Mouse (Mus musculus): ENCODE results near the gene Ccnt1. TPM values are rescaled to one million over a fixed set of nuclear protein-coding genes. Genes with fewer than 3 reads are reported as not detected.

The Ccnt1 gene
- total RNA-seq (2015; ENCODE audit: low replicate concordance) (23.8 and 41.1 TPM in 2 replicates), total RNA-seq (2017; ENCODE audit: low replicate concordance) (37.2 and 38.3 TPM in 2 replicates)

DNA sequence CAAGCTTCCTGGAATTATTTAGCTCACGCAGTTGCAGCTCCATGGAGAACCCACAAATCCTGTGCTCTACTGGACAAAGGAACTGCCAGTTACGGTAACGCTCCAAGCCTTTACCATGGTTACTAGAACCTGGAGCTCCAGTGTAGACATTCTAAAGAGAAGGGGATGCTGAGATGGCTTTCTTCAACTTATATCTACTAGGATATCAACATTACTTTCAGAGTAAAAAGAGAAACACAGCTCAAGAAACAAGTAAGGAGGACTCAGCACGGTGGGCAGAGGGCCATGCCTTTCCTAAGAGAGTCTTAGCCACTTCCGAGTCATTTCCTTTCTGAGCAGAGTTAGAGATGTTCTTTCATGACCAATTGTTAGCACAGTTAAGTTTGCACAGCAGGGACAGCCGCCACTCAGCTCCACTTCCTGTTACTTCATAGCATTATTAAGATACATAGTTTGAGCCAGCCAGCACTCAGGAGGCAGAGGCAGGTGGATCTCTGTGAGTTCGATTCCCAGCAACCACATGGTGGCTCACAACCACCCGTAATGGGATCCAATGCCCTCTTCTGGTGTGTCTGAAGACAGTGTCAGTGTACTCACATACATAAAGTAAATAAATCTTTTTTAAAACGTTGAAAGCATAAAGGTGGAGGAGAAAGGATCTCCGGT, at the start of gene Ccnt1, which contains the start of gene 4930415O20Rik:
Gene Ccnt1 (minus strand): TSS at position 51 of the 666 bp plus-strand sequence.
Gene 4930415O20Rik (plus strand): TSS at position 132 of the 666 bp plus-strand sequence.
- ATAC-seq (replicated peaks; ENCODE audit: low FRiP score, poor library complexity, severe bottlenecking): no peak

DNA sequence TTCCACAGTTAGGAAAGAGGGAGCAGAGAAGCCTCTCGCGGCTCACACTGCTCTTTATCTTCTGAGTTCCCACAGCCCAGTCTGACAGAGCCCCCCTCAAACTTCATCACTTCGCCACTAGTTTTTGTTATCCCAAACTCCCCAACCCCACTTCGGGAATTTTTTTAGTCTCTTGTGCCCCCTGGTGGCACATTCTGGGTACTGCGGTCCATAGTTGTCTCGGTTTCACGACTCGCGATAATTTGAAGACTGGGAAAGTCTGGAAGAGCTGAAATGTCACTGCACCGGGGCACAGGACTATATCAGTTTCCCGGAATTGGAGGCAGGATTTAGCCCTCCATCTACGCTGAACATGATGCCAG, 46.4 kb upstream of the Ccnt1 start:
- ATAC-seq (replicated peaks; ENCODE audit: low FRiP score, poor library complexity, severe bottlenecking): peak; percentile 79

DNA sequence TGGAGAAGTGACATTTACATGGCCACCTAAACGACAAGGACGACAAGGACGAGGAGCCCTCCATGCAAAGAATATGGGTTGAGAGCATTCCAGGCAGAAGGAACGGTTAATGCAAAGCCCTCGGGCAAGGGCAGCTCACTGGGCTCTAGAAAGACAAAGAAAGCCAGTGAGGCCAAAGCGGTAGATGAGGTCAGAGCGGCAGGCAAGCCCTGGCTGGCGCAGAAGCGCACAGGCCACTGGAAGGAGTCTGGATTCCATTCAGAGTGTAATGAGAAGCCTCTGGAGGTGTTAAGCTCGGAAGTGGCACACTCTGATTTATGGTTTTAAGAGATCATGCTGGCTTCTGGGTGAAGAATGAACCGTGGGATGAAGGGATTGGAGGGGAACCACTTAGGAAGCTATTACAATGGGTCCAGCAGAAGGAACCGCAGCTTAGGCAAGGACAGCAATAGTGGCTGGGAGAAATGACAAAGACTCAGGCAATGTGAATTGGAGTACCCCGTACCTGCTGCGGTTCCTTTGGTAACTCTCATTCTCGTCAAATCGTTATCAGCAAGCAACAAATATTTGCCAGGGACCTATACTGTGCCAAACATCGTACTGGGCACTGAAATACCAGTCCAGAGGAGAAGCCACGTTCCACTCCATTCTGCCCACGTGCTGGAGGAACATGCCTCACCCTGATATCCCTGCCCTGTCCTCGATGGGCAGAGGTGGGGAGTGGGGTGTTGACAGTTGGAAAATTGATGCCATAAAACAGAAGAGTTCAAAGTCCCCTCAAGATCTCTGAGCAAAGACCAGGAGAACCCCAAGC, 45.8 kb upstream of the Ccnt1 start:
- peak; percentile 48 for ATAC-seq (replicated peaks; ENCODE audit: low FRiP score, poor library complexity, severe bottlenecking)

DNA sequence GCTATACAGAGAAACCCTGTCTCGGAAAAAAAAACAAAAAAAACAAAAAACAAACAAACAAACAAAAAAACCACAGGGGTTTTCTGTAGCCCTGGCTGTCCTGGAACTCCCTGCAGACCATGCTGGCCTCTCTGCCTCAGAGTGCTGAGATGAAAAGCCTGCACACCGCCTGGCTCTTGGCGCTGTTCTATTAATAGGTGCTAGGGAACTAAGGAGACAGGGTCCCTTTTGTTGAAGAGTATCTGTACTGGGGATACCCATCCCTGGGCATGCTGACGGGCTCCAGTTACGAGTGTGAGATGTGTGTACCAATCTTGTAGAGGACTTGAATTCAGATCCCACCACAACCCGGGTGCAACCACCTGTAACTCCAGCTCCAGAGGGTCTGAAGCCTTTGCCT, 45.0 kb upstream of the Ccnt1 start:
- no peak for ATAC-seq (replicated peaks; ENCODE audit: low FRiP score, poor library complexity, severe bottlenecking)

DNA sequence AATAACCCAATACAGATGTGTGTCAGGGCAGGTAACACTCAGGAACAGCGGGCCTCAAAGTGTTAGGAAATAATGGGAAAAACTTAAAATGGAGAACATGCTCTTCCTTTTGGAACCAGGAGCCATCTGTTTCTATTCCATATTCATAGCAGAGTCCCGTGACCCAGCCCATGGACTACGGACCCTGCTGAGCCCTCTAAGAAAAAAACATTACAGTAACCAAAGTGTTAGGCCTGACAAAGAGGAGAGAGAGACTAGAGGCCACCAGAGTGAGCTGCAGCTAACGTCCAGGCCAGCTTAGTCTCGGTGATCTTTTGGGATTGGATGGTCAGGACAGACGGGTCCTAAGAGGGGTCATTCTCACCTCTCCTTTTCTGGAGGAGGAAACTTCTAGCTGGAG, 44.2 kb upstream of the Ccnt1 start:
- ATAC-seq (replicated peaks; ENCODE audit: low FRiP score, poor library complexity, severe bottlenecking): no peak

DNA sequence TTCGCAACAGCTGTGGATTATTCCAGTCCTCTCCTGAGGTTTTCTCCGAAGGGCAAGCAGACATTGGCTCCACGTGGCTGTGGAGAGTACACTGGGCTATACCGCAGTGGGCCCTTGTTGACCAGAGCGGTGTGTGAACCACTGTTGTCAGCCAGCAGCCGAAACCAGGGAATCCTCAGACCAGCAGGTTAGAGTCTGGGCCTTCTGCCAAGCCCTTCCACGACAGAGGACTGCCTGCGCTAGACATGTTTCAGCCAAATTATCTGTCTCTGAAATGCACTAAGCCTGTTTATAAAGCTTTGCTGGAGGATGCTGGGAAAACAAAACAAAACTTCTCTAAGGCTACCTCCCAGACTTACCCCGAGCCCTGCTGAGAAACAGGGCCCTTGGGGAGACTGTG, 43.8 kb upstream of the Ccnt1 start:
- no peak for ATAC-seq (replicated peaks; ENCODE audit: low FRiP score, poor library complexity, severe bottlenecking)

DNA sequence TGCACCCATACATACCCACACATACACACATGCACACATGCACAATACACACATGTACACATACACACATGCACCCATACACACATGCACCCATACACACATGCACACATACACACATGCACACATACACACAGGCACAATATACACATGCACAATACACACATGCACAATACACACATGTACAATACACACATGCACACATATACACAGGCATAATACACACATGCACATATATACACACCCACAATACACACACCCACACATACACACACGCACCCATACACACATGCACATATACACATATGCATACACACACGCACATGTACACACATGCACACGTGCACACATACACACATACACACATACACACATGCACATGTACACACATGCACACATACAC, 41.5 kb upstream of the Ccnt1 start:
- ATAC-seq (replicated peaks; ENCODE audit: low FRiP score, poor library complexity, severe bottlenecking): no peak

DNA sequence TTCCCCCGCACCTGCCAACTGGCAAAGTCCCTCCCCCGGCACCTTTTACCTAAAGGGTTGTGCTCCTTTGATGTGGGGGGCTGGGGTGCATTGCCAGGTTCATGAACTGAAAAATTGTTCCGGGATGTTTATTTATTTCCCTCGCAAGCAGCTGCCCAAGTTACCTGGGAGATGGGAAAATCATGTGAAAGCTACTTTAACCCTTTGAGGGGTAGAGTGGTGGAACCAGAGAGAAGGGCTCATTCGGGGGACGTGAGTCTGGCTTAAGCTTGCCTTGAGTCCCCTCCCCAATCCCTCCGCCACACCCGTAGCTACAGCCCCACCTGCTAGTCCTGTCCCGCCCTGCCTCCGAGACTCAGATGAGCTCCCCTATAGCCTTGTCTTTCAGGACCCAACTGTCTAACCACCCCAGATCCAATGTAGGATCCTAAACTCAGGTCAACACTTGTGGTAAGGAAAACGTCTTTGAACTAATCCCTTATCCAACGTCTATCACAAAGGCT, 39.5 kb upstream of the Ccnt1 start:
- ATAC-seq (replicated peaks; ENCODE audit: low FRiP score, poor library complexity, severe bottlenecking): no peak

DNA sequence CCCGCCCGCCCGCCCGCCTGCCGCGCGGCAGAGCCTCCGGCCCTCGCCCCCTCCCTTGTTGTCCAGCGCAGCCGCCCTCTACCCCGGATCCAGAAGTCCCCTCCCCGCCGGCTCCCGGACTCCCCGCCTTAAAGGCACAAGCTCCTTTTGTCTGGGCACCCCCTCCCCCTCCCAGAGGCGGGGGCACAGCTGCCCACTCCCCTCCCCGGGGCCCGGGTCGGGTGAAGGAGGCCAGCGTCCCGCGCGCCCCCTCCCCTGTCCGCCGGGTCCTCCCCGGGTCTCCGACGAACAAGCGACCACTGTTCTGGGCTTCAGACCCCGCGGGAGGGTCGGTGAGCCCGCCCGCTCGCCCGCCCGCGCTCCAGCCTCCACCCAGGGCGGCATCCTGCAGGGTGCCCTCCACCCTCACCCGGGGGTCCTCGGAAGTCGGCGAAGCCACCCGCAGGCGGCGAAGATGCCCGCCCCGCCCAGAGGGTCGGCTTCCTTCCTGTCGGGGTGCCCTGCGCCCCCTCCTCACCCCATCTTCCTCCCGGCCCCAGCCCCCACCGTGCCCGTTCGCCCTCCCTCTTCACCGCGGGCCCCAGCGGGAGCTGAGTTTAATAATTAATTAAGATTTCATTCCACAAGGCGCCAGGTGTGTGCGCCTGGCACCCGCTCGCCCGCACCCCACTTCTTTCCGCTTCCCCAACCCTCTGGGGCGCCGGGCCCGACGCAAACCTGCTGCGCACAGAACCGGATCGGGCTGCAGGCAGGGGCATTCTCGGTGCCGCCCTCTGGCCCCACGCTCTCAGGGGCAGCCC, 38.8 kb upstream of the Ccnt1 start, which contains the start of gene Adcy6:
Gene Adcy6 (minus strand): TSS at position 746 of the 800 bp plus-strand sequence.
- 0 out of 2 replicates have a peak, but pooled peaks have one; percentile 20 for ATAC-seq (replicated peaks; ENCODE audit: low FRiP score, poor library complexity, severe bottlenecking)

DNA sequence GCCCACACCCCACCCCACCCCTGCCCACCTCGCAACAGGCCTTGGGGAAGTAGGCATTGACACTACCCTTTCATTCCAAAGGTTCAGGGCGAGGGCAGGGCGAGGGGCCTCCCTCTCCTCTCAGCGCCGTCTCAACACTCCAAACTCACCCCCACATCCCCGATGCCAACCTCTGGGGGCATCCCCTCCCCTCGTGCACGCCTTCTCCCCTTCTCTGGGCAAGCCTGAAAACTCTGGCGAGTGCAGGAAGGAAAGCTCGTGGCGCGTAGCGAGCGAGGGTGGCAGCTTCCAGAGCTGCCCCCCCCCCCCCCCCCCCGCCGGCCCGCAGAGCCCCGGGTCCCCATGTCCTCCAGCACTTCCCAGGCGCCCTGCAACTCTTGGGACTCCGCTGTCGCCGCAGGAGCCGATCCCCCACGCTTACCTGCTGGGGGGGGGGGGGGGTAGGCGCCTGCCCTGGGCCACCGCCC, 38.1 kb upstream of the Ccnt1 start:
- ATAC-seq (replicated peaks; ENCODE audit: low FRiP score, poor library complexity, severe bottlenecking): no peak; the same call in 1 of the 2 replicates

DNA sequence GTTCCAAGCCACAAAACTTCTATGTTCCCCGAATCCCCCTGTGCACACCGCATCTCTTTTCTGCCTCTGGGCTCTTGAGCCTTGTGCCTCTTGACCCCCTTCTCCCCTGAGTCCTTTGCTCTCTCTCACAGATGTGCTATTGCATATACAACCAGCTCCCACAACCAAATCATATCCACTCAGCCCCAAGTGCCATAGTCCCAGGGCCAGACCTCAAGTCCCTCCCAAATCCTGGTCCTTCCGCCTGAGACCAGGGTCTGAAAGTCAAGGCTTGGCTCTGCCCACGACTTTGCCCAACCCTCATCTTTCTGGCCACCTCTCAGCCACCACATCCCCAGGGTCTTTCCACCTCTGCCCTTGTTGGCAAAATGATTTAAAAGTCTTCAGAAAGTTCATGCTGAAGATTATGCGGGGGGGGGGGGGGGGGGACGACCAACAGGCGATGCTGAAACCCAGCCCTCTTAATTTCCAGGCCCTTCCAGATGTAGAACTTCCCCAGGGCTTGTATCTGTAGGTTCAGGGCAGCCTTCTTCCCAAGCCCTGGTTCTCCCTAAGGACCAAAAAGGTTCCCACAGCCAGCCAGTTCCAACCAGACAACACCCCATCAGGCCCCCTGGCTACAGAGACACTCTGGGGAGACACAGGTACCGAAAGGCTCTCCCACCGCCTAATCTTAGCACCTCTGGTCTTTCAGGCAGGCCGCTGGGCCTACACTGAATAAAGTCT, 37.5 kb upstream of the Ccnt1 start:
- ATAC-seq (replicated peaks; ENCODE audit: low FRiP score, poor library complexity, severe bottlenecking): 0 out of 2 replicates have a peak, but pooled peaks have one; percentile 9

DNA sequence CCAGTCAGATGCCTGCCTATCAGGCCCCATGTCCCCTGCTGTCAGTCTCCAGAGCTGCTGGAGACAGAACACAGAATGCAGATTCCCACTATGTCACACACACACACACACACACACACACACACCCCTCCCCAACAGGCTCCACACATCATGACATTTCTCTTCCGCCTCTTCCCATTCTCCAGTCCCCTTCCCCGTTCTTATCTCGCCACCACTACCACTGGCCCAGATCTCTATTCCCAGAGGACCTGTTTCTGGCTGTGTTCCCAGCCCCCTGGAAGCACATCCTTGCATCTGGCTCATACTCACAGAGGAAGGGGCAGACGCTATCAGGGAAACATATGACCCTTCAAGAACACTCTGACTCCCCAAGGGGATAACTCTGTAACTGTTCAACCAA, 36.8 kb upstream of the Ccnt1 start:
- 0 out of 2 replicates have a peak, but pooled peaks have one; percentile 1 for ATAC-seq (replicated peaks; ENCODE audit: low FRiP score, poor library complexity, severe bottlenecking)

DNA sequence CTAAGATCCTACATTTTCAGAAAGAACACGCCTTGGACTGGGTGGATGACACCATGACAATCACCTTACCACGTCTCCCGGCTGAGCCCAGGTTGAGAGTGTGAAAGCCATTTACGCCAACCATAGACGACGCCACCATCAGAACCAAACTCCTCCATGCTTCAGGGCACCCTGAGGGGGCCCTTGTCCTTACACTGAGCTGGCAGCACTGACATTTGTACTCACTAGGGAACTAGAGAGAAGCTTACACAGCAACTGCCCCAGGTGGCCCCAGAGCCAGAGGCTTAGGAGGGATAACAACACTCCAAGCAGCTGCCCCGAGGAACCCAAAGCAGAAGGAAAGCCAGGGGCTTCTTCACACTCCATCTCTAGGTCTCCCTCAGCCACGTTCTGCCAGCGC, 36.0 kb upstream of the Ccnt1 start:
- no peak for ATAC-seq (replicated peaks; ENCODE audit: low FRiP score, poor library complexity, severe bottlenecking)

DNA sequence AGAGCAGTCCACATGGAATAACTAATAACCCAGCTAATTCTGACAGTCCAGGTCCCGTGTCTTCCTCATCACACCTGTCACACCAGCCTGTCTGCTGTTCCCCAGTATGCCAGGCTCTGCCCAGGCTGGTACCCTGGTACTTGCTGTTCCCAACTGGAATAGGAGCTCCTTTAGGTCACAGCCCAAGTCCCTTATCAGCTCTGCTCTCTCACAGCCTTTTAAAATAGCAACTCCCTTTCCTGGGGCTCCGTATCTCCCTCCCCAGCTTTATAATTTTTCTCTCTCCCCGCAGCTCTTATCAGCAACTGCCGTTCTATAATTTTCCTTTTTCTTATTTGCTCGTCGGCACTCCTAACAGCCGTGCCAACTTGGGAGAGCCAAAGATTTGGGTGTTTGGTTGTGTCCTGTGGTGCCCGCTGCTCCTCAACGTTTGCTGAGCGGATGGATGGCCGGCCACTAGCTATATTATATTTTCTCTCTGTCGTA, 35.4 kb upstream of the Ccnt1 start:
- ATAC-seq (replicated peaks; ENCODE audit: low FRiP score, poor library complexity, severe bottlenecking): peak; percentile 69

DNA sequence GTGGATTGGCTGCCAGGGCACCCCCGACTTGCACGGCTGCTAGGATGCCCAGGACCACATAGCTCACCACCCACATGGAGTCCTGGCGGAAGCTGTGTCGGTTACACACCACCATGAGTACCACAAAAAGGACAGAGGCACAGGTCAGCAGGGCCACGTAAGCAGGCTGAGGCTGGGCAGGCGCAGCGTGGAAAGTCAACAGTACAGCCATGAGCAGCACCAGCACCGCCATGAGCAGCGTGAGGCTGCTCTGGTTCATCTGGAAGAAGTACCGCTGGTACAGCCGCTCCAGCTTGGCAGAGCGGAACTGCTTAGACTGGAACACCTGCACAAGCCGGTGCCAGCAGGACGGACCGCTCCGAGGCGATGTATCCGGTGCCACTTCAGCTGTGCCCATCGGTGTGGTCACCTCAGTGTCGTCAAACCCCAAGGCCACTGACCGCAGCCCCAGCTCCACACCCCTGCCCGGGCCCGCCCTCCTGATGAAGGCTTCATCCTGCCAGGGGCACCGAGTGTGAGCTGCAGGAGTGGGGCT, 33.4 kb upstream of the Ccnt1 start:
- no peak for ATAC-seq (replicated peaks; ENCODE audit: low FRiP score, poor library complexity, severe bottlenecking)

DNA sequence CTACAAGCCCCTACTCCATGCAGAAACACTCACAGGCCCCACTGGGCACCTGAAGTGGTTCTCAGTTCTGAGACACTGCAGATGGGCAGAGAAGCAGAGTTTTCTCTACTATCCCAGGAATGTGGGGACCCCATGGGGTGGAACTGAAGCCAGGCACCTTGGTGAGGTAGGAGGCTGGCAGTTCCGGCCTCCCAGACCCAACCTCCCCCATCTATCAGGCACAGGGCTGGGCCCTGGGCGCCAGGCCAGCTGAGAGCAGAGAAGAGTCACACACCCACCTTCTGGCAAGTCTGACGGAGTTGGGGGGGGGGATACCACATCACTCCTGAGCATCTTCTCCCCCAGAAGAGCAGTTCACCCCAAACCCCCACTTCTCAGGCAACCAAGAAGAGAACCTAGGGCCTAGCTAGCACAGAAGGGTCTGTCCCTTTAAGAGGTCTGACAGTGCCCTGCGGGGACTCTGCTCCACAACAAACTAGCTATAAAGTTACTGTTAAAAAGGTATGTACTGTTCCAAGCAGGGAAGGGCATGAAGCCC, 32.3 kb upstream of the Ccnt1 start:
- peak; percentile 56 for ATAC-seq (replicated peaks; ENCODE audit: low FRiP score, poor library complexity, severe bottlenecking)

DNA sequence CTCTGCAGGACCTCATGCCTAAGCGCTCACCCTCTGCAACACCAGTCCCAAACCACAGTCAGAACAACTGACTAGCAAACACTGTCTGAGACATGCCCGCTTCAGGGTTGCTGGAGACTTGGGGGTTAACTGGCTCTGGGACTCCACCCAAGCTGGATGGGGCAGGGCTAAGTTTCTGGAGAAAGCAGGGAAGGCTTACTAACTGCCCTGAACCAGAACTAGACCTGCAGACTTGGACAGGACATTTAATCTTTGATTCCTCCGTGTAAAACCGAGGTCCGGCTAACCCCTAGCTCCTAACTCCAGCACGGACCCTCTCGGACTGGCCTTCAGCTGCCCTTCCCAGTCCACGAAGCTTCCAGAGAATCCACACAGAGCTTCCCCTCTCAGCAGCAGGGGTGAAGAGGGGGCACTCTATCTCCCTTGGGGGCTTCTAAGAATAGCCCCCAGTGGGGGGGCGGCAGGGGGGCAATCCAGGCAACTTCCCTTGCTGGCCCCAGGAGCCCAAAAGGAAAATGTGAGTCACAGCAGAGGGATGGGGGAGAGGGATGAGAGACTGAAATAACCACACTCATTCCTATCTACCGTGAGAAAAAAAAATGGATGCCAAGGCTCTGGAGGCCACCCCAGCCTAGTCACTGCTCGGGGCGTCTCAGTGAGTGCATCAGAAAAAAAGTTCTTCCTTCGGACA, 31.6 kb upstream of the Ccnt1 start:
- peak; percentile 66 for ATAC-seq (replicated peaks; ENCODE audit: low FRiP score, poor library complexity, severe bottlenecking)

DNA sequence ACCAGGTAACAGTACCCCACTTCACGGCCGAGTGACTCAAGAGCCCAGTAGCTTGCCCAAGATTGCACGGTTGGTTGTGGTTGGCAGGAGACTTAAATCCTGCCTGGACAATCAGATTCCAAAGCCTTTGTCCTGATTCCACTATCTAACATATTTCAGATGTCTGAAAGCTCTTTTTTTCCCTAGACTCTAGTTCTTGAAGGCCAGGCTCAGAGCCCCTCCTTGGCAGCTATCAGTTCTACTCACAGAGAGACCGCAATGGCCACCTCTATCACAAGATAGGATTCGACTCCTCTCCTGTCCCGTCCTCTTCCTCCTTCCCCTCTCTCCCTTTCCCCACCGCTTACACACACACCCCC, 31.1 kb upstream of the Ccnt1 start:
- ATAC-seq (replicated peaks; ENCODE audit: low FRiP score, poor library complexity, severe bottlenecking): no peak
